Mouse (Mus musculus) hindbrain, embryonic 16.5 days (tissue): ENCODE data around the gene Pkhd1. TPM values are rescaled to one million over a fixed set of nuclear protein-coding genes. Genes with fewer than 3 reads are reported as not detected.
A peak's percentile ranks its signal among the peaks of the same experiment; 100 is the strongest.

Experiments
- ATAC-seq: fragments of 200-750 bp; cut with Nextera tagmentation; 2 replicates; pipeline ENCODE4 v1.8.0; 2017; ENCODE audit warnings: moderate TSS enrichment, moderate library complexity
- H3K27ac ChIP-seq: fragments of 300-500 bp; sonication (generic); 2 replicates; pipeline ENCODE4 v1.5.1; 2014; ENCODE audit warnings: low read depth, mild to moderate bottlenecking, control low read depth, low read length, moderate library complexity
- H3K27me3 ChIP-seq: fragments of 300-500 bp; sonication (generic); replicated peaks from 2 replicates; pipeline ENCODE4 v1.6.1; 2014; ENCODE audit warnings: low read length; ENCODE audit not compliant: control insufficient read depth, insufficient read depth
- H3K36me3 ChIP-seq: fragments of 300-500 bp; sonication (generic); 2 replicates; pipeline ENCODE4 v1.6.1; 2014; ENCODE audit warnings: mild to moderate bottlenecking, low read length, moderate library complexity, mixed read lengths; ENCODE audit not compliant: control insufficient read depth, insufficient read depth
- H3K4me1 ChIP-seq: fragments of 300-500 bp; sonication (generic); 2 replicates; pipeline ENCODE4 v1.6.1; 2014; ENCODE audit warnings: low read depth, low read length; ENCODE audit not compliant: control insufficient read depth, insufficient read depth
- H3K4me2 ChIP-seq: fragments of 300-500 bp; sonication (generic); 2 replicates; pipeline ENCODE4 v1.6.1; 2014; ENCODE audit warnings: mild to moderate bottlenecking, low read length, control low read depth, moderate library complexity
- H3K4me3 ChIP-seq: fragments of 300-500 bp; sonication (generic); 2 replicates; pipeline ENCODE4 v1.5.1; 2014; ENCODE audit warnings: mild to moderate bottlenecking, low read length, control low read depth, moderate library complexity
- H3K9ac ChIP-seq: fragments of 300-500 bp; sonication (generic); 2 replicates; pipeline ENCODE4 v1.6.1; 2014; ENCODE audit warnings: low read depth, mild to moderate bottlenecking, control low read depth, low read length, moderate library complexity
- H3K9me3 ChIP-seq: fragments of 300-500 bp; sonication (generic); 2 replicates; pipeline ENCODE4 v1.6.1; 2014; ENCODE audit warnings: mild to moderate bottlenecking, low read length, moderate library complexity; ENCODE audit not compliant: control insufficient read depth
- WGBS: fragments of 180-500 bp; shearing (Covaris S2); extraction: QIAGEN DNeasy Blood & Tissue Kit; methylation state at CpG from one replicate; pipeline ENCODE4 v1.1.7; 2014; 5-methylcytosine and 5-hydroxymethylcytosine counted together
- polyA plus RNA-seq: library from polyadenylated mRNA; unstranded; fragments of >200 nt; fragmentation: Nextera tagmentation; extraction: Ambion mirVana; gene quantifications from 2 replicates; pipeline ENCODE4 v1.2.1, GENCODE M21; 2015

The Pkhd1 gene
- polyA plus RNA-seq, 1 experiment from 2014 or later, result 0.01 TPM

DNA sequence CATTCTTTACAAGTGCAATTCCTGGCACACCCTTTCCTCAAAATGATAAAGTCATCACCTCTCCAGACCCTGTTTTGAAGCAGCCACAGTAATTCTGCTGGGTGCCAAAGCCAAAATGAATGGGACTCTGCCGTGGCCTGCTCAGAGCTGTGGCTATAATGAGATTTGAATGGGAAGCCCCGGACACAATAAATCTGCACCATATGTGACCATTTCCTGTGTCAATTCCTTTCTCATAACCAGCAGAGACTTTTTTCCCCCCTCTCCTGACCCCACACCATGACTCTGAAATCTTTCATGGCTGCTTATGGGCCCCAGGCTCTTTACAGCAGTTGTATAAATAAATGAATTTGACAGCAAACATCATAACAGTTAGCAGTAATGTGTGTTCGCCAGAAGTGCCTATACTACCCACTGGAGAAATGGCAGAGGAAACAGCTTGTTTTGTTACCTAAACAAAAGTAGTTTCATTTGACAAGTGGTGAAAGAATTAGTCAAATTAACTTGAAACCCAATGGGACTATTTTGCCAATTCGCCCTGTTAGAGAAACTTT is 482.7 kb downstream of the Pkhd1 start:
- WGBS, result 32% methylated on average over 4 of the region's 4 CpGs

DNA sequence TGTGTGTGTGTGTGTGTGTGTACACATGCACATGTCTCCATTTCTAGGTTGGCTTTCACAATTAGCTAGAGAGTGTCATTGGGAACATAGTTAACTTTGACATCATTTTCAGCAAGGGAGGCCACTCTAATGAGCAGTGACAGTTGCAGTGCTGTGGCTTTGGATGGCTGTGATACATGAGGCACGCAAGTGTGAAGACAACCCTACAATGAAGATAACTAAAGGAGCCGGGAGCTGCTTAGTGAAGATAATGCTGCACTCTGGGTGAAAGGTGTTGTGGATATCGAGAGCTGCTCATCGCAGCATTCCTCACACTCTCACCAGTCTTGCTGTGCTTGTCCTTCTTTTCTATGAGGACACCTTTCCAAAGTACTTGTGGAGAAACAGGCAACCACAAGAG is 484.2 kb downstream of the Pkhd1 start:
- Histone ChIP-seq H3K9ac (no peak overlapping the region), H3K4me3 (no peak overlapping the region), H3K27me3 (no peaks in the 10 kb centered on the region), H3K4me1 (no peaks in the 10 kb centered on the region), H3K36me3 (no peaks in the 10 kb centered on the region), H3K4me2 (no peak overlapping the region), H3K9me3 (no peaks in the 10 kb centered on the region), H3K27ac (no peak overlapping the region)
- no peak for ATAC-seq
- 92% methylated on average over 4 of the region's 4 CpGs for WGBS

More for the DNA sequence above, 482.7 kb downstream of the Pkhd1 start:
- no peak overlapping the region for H3K27ac ChIP-seq
- no peak overlapping the region for H3K4me2 ChIP-seq
- no peaks in the 10 kb centered on the region for H3K4me1 ChIP-seq
- no peak overlapping the region for H3K9ac ChIP-seq
- no peak overlapping the region for H3K4me3 ChIP-seq
- peak; percentile 56 for ATAC-seq
- H3K36me3 ChIP-seq, result no peaks in the 10 kb centered on the region
- no peaks in the 10 kb centered on the region for H3K27me3 ChIP-seq
- H3K9me3 ChIP-seq, result no peaks in the 10 kb centered on the region

DNA sequence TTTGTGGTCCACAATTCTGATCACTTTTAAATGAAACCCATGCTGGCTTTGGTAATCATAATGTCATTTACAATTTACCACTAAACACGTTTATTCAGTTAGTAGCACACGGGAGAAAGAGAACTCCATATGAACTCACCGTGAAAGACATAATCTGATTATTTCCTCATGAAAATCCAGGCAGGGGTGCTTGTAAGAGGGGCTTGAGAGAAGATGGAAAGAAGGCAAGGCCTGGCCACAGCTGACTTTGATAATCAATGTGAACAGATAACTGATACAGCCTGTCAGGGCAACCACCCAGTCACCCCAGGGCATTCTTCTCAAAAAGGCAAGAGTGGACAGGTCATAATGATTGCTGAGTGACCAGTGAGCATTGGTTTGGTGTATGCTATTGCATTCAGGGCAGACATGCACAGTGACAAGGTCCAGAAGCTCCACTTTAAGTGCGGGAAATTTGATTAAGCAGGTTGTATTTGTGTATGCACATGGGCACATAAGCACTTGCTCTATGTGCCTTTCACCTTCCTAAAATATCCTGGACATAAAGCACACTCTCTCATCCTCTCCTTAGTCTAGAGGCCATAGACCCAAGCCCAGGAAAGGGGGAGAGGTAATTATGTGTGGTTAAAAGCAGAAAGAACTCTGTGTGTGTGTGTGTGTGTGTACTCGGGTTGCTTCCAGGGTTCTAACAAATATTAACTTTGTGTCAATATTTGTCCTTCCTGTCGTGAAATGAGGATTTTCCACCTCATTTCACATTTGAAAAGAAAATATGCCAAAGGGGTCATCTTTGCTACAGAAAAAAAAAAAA is 485.9 kb downstream of the Pkhd1 start:
- no peaks in the 10 kb centered on the region for H3K9me3 ChIP-seq
- H3K9ac ChIP-seq, result no peak overlapping the region
- H3K36me3 ChIP-seq, result no peaks in the 10 kb centered on the region
- WGBS, result 58% methylated on average over 6 of the region's 6 CpGs
- no peak overlapping the region for H3K4me2 ChIP-seq
- no peak overlapping the region for H3K27ac ChIP-seq
- H3K4me1 ChIP-seq, result no peaks in the 10 kb centered on the region
- H3K4me3 ChIP-seq, result no peak overlapping the region
- ATAC-seq, result no peak
- H3K27me3 ChIP-seq, result no peaks in the 10 kb centered on the region

DNA sequence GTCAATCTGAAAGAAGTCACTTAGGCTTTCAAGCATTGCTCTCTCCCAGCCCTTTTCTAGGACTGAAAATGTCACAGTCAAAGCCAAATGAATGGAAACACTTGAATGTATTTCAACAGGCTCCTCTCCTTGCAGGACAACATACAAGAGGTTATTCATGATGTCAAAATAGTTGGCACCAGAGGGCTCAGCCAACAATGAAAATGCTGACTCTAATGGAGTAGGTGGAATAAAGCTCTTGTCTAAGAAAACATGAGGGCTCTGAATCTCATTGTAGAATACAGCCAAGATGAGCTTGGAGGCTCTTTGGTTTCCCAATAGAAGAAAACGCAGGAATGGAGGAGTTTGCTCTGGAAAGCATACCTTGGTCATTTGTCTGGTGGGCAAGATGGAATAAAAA is 500.5 kb downstream of the Pkhd1 start:
- no peaks in the 10 kb centered on the region for H3K9me3 ChIP-seq
- no peaks in the 10 kb centered on the region for H3K36me3 ChIP-seq
- ATAC-seq, result no peak
- H3K27ac ChIP-seq, result no peak overlapping the region
- H3K4me1 ChIP-seq, result no peaks in the 10 kb centered on the region
- H3K9ac ChIP-seq, result no peak overlapping the region
- H3K4me2 ChIP-seq, result no peak overlapping the region
- WGBS, result 61% methylated on average over 1 of the region's 1 CpGs
- H3K4me3 ChIP-seq, result no peak overlapping the region
- H3K27me3 ChIP-seq, result no peaks in the 10 kb centered on the region

DNA sequence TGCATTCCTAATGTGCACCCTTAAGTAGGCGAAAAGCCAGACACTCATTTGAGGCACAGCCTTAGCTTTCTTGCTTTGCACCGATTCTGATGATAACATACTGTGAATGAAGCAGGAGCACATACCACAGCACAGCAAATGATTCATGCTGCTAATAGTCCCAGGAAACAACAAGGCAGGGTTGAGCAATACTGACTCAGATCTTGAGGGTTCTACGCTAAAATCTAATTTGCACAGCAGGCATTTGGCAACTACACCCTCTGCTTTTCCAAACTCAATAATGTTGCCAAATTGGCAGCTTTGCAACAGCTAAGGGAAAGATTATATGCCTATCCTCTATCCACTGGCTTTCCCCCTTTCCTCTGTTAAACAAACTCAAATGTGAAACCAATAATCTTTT is 548.1 kb downstream of the Pkhd1 start:
- 61% methylated on average over 3 of the region's 3 CpGs for WGBS
- ATAC-seq, result peak; percentile 79

DNA sequence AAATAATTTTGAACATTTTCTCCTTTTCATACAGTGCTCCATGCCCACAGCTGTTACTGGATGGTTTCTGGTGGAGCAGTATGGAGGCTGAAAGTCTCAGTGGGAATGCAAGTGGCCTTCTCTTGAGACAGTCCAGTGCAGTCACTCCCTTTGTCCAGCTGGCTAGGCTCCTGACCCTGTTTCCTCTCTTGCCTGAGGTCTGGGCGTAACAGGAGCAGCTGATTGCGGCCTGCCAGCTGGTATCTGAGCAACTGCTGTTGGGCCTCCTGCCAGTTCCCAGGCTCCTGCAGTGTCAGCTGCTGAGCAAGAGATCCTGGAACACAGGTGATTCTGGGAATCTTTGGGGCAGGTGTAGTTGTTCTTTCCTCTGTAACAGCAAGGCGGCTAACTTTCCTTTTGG is 559.6 kb downstream of the Pkhd1 start:
- ATAC-seq, result peak; percentile 81
- no peak overlapping the region for H3K4me2 ChIP-seq
- WGBS, result 39% methylated on average over 3 of the region's 3 CpGs

More for the DNA sequence above, 548.1 kb downstream of the Pkhd1 start:
- Histone ChIP-seq H3K9me3 (no peaks in the 10 kb centered on the region), H3K4me1 (no peaks in the 10 kb centered on the region), H3K4me2 (no peak overlapping the region), H3K27me3 (no peaks in the 10 kb centered on the region), H3K27ac (no peak overlapping the region), H3K9ac (no peak overlapping the region), H3K36me3 (no peaks in the 10 kb centered on the region), H3K4me3 (no peak overlapping the region)

DNA sequence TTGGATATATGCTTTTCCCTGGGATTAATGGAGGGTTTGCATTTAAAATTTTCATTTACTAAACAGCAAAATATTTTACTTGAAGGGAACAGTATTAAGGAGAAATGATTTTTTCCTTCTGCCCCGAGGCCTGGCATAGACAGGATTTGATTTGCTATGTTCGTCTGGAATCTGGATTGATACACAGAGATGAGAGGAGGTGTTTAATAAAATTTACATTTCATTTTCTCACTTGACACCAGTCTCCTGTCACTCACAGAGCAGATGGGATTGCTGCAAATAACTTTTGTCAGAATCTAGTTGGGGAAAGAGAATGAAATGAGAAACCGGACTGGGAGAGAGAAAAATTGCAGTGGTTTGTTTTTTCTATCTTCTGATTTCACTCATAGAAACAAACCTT is 578.5 kb downstream of the Pkhd1 start:
- no peak overlapping the region for H3K27ac ChIP-seq
- H3K4me1 ChIP-seq, result no peaks in the 10 kb centered on the region
- ATAC-seq, result no peak
- no peaks in the 10 kb centered on the region for H3K27me3 ChIP-seq
- H3K9me3 ChIP-seq, result no peaks in the 10 kb centered on the region
- no peaks in the 10 kb centered on the region for H3K36me3 ChIP-seq
- H3K4me2 ChIP-seq, result no peak overlapping the region
- no peak overlapping the region for H3K9ac ChIP-seq
- WGBS, result 71% methylated on average over 3 of the region's 3 CpGs
- no peak overlapping the region for H3K4me3 ChIP-seq

More for the DNA sequence above, 559.6 kb downstream of the Pkhd1 start:
- Histone ChIP-seq H3K27ac (no peak overlapping the region), H3K27me3 (no peaks in the 10 kb centered on the region), H3K36me3 (no peaks in the 10 kb centered on the region), H3K4me1 (no peaks in the 10 kb centered on the region), H3K4me3 (no peak overlapping the region), H3K9me3 (no peaks in the 10 kb centered on the region), H3K9ac (no peak overlapping the region)

DNA sequence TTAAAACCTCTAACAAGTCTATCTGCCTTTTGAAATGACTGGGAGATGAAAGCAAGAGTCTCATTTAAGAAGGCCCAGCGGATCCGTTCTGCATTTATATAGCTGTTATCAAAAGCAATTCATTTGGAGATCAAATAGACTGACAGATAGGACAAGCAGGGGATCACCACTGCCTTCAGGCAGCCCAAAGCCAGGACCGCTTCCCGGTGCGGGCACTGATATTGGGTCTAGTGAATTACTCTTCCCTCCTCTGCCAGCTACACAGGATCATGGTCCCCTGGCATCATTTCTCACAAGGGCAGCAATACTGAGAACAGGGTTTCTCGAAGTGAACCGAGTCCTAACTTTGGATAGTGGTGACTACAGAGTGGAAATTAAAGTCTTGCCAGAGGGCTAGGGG is 582.6 kb downstream of the Pkhd1 start:
- no peaks in the 10 kb centered on the region for H3K4me1 ChIP-seq
- no peak overlapping the region for H3K4me2 ChIP-seq
- H3K9me3 ChIP-seq, result no peaks in the 10 kb centered on the region
- no peak overlapping the region for H3K9ac ChIP-seq
- H3K36me3 ChIP-seq, result no peaks in the 10 kb centered on the region
- H3K4me3 ChIP-seq, result no peak overlapping the region
- no peak overlapping the region for H3K27ac ChIP-seq
- 71% methylated on average over 7 of the region's 7 CpGs for WGBS
- ATAC-seq, result no peak
- H3K27me3 ChIP-seq, result no peaks in the 10 kb centered on the region

DNA sequence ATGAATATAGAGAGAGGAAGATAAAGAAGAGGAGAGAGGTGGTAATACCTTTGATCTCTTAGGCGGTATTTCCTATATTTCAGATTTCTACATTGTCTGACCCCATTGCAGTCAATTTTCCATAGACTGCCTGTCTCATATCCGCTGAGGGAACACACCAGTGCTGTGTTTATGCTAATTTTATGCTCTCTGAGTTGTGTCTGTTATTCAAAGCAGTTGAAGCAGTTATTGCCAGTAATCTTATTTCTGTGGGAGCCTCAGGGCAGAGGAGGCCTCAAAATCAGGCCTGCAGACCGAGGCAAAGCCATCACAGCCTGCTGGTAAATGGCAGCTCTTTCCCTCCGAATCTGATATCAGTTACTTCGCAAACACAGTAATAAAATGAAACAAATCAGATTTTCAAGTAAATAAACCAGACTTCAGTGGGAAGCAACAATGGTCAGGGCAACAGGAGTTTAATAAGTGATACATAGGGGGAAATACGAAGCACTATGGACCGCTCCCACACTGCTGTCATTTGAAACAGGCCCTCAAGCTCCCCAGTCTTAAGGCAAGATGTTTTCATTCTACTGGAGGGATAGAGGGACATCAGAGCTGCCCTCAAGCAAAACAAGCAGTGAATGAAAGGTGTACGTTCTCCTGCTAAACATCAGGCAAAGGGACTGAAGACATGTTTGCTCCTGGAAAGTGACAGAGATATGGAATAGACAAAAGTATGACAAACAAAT is 599.5 kb downstream of the Pkhd1 start:
- H3K27me3 ChIP-seq, result no peaks in the 10 kb centered on the region
- no peak overlapping the region for H3K4me3 ChIP-seq
- WGBS, result 68% methylated on average over 8 of the region's 8 CpGs
- H3K9me3 ChIP-seq, result no peaks in the 10 kb centered on the region
- H3K4me1 ChIP-seq, result no peaks in the 10 kb centered on the region
- H3K9ac ChIP-seq, result no peak overlapping the region
- no peak overlapping the region for H3K4me2 ChIP-seq
- peak; percentile 67; the same call in 1 of the 2 replicates for ATAC-seq
- H3K27ac ChIP-seq, result no peak overlapping the region
- H3K36me3 ChIP-seq, result no peaks in the 10 kb centered on the region
